ENCODE assay signal across 12 mouse cellular contexts in genomic region chr16:31410969-31411368, GRCm38 (mm10).
"Had no signal": no experiment of that assay in that cellular context is flagged by ENCODE, and none has a peak within 500 bp of the region (broad histone marks: within the 10 kb centered on the region; RNA-seq: fewer than 3 reads in every experiment).

No protein-coding gene starts in this region.

- DNase-seq: lung, embryonic 14.5 days; lung, postnatal 14 days; right cerebral cortex, postnatal 14 days; thymus, postnatal 4 days had no signal

- H3K9ac ChIP-seq: limb, embryonic 15.5 days; liver, embryonic 15.5 days; lung, embryonic 14.5 days; midbrain, embryonic 12.5 days; neural tube, embryonic 13.5 days; stomach, embryonic 15.5 days had no signal

- H3K4me2 ChIP-seq: limb, embryonic 15.5 days; liver, embryonic 15.5 days; lung, embryonic 14.5 days; midbrain, embryonic 12.5 days; neural tube, embryonic 13.5 days; stomach, embryonic 15.5 days had no signal

- ATAC-seq: intestine, embryonic 16.5 days; midbrain, embryonic 16.5 days had no signal

- H3K36me3 ChIP-seq: limb, embryonic 15.5 days; liver, embryonic 15.5 days; midbrain, embryonic 12.5 days; neural tube, embryonic 13.5 days; stomach, embryonic 15.5 days had no signal

- H3K9me3 ChIP-seq: limb, embryonic 15.5 days; liver, embryonic 15.5 days; midbrain, embryonic 12.5 days; neural tube, embryonic 13.5 days; stomach, embryonic 15.5 days had no signal

- H3K4me3 ChIP-seq: left cerebral cortex, adult 2 months; limb, embryonic 15.5 days; liver, embryonic 15.5 days; midbrain, embryonic 12.5 days; neural tube, embryonic 13.5 days; stomach, embryonic 15.5 days had no signal

- H3K27me3 ChIP-seq: limb, embryonic 15.5 days; liver, embryonic 15.5 days; midbrain, embryonic 12.5 days; neural tube, embryonic 13.5 days; stomach, embryonic 15.5 days had no signal

- H3K4me1 ChIP-seq: liver, embryonic 15.5 days; midbrain, embryonic 12.5 days; neural tube, embryonic 13.5 days; stomach, embryonic 15.5 days had no signal

- H3K27ac ChIP-seq: left cerebral cortex, adult 2 months; limb, embryonic 15.5 days; liver, embryonic 15.5 days; midbrain, embryonic 12.5 days; neural tube, embryonic 13.5 days; stomach, embryonic 15.5 days had no signal
